Mouse (Mus musculus): ENCODE measurements around the gene Mtf1. TPM values are rescaled to one million over a fixed set of nuclear protein-coding genes. Genes with fewer than 3 reads are reported as not detected.

The Mtf1 gene
- total RNA-seq, 1 experiment: 15.4 TPM

DNA sequence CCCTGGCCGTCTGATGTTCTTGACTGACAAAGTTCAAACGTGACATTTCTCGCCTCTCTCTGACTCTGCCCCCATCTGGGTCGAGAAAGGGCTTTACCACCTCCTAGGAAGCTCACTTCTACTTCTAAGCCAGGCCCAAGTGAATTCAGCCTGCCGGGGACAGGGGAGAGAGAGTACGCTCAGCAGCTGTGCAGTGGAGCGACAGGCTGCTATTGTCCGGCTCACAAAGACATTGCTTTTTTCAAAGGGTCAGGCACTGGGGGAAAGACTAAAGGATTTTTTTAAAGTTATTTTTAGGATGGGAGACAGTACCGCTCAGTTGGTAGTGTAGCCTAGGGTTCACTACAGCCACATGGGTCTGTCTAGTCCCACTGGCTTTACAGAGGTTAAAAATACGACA, 96.5 kb downstream of the Mtf1 start:
- TF ChIP-seq ZC3H11A (IDR thresholded peaks at IDR 0.05; ENCODE audit: borderline replicate concordance, low read depth, low read length) (no peak), CHD2 (IDR thresholded peaks at IDR 0.05; ENCODE audit: low read depth, low read length) (no peak), ZNF384 (IDR thresholded peaks at IDR 0.05; ENCODE audit: low read depth, low read length) (no peak), HCFC1 (IDR thresholded peaks at IDR 0.05; ENCODE audit: borderline replicate concordance, insufficient read depth, low read length) (no peak), MAFK (IDR thresholded peaks at IDR 0.05; ENCODE audit: insufficient read depth, low read depth, low read length) (no peak)
- in situ Hi-C loops (cut with MboI; ENCODE audit: low sequenced_read_pairs in 2 of 2, unreplicated experiment in 2 of 2): no loop called here
- Histone ChIP-seq H3K36me3 (ENCODE audit: control insufficient read depth, insufficient read depth, low read length, poor library complexity, severe bottlenecking) (no peaks in the 10 kb centered on the region), H3K4me1 (ENCODE audit: control insufficient read depth in 2 of 2, insufficient read depth in 2 of 2, low read length in 2 of 2, poor library complexity in 1 of 2) (peaks cover 0 to 13% of the 10 kb centered on the region in 2 experiments; a peak in 3 of 4 replicates), H3K4me3 (ENCODE audit: insufficient read depth in 1 of 2, low read depth in 1 of 2, low read length in 2 of 2, poor library complexity in 1 of 2, severe bottlenecking in 1 of 2) (no peak overlapping the region), H3K9ac (ENCODE audit: insufficient read depth, low read depth, low read length, poor library complexity, severe bottlenecking) (no peak overlapping the region), H3K27ac (ENCODE audit: insufficient read depth, low read depth, low read length, poor library complexity, severe bottlenecking) (no peak overlapping the region), H3K9me3 (ENCODE audit: control insufficient read depth, insufficient read depth, low read depth, low read length) (no peaks in the 10 kb centered on the region)
- no peak for DNase-seq (ENCODE audit: low read depth, low spot score)

Other genes with a start within 250 kb of the Mtf1 start
- not detected in 2 replicates for gene 3100002H09Rik, start 191.3 kb upstream of the Mtf1 start, total RNA-seq (2012; rRNA removed)
- gene Pou3f1, start 145.3 kb upstream of the Mtf1 start, total RNA-seq (2012; rRNA removed): 6.2 and 9.5 TPM in 2 replicates
- gene Utp11, start 108.5 kb upstream of the Mtf1 start, total RNA-seq (2012; rRNA removed): 29.2 and 39.7 TPM in 2 replicates
- gene Fhl3, start 101.4 kb upstream of the Mtf1 start, total RNA-seq (2012; rRNA removed): 7.5 and 13.7 TPM in 2 replicates
- gene Sf3a3, start 87.3 kb upstream of the Mtf1 start, total RNA-seq (2012; rRNA removed): 91.6 and 117 TPM in 2 replicates
- 12.6 and 14.0 TPM in 2 replicates for gene Inpp5b, start 60.3 kb upstream of the Mtf1 start, total RNA-seq (2012; rRNA removed)
- 82.7 and 85.3 TPM in 2 replicates for gene Yrdc, start 48.6 kb downstream of the Mtf1 start, total RNA-seq (2012; rRNA removed)
- gene 1110065P20Rik, start 49.1 kb downstream of the Mtf1 start, total RNA-seq (2012; rRNA removed): 21.4 and 25.8 TPM in 2 replicates
- gene Maneal, start 60.1 kb downstream of the Mtf1 start, total RNA-seq (2012; rRNA removed): 5.4 and 10.5 TPM in 2 replicates
- gene Epha10, start 78.8 kb downstream of the Mtf1 start, total RNA-seq (2012; rRNA removed): 0.54 and 0.95 TPM in 2 replicates
- gene 9930104L06Rik, start 134.9 kb downstream of the Mtf1 start, total RNA-seq (2012; rRNA removed): 23.8 and 32.6 TPM in 2 replicates
- gene Cdca8, start 137.2 kb downstream of the Mtf1 start, total RNA-seq (2012; rRNA removed): 83.5 and 96.1 TPM in 2 replicates
- 3.3 and 4.2 TPM in 2 replicates for gene Rspo1, start 184.3 kb downstream of the Mtf1 start, total RNA-seq (2012; rRNA removed)
- 66.0 and 77.8 TPM in 2 replicates for gene Gnl2, start 214.5 kb downstream of the Mtf1 start, total RNA-seq (2012; rRNA removed)

Data from ES-E14 (cell line).